Mouse (Mus musculus) c-Kit-positive CD71-positive TER-119-negative erythroid progenitor cells, embryonic 14.5 days (primary cell): ENCODE data around the gene Sh3pxd2b.
A peak's percentile ranks its signal among the peaks of the same experiment; 100 is the strongest.

Experiments used
- DNase-seq: peaks from one replicate; pipeline ENCODE4 v3.0.0-alpha.2; 2013; ENCODE audit warnings: low read depth

Gene Sh3pxd2b

GRCm38 (mm10) chr11:32427537-32427936, 79.9 kb downstream of the Sh3pxd2b start:
- DNase-seq = no peak

DNA sequence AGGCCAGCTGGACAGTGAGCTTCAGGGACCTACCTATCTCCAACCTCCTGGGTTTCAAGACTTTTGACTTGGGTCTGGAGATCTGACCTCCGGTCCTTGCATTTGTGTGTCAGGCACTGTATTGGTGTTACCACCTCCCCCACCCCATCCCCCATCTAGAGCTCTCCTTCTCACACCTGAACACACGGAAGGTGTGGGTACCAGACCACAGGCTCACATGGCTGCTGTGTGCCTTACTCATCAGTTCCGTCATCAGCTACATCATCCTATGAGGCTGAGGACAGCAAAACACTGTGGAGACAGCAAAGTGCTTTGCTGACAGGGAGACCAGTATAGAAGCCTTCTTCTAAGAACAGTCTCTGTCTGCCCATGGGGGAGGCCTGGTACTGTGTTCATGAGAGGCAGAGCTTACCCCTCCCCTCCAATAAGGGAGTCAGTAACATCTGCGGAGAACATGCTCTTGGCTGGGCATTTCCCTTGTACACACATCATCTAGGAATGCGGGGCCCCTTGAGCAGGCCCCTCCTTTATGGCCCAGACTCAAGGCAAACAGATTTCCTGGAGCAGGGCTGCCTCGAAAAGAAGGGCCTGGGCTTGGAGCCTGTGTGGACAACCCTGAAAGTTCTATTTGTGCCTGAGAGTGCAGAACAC, 87.9 kb downstream of the Sh3pxd2b start:
- no peak for DNase-seq

DNA sequence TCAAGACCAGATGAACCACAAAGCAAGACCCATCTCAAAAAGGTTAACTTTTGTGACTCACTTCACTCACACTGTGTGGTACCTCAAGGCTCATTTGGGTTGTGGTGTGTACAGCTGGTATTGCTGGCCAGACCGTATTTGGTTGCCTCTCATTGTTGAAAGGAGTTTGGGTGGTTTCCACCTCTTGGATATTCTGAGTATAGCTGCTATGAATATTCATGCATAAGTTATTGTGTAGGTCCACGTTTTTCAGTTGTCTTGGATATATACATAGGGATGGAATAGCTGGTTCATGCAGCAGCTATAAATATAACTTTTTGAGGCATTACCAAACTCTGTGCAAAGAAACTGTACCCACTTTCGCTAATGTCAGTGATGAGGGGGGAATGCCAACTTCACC, 95.0 kb downstream of the Sh3pxd2b start:
- DNase-seq = no peak

DNA sequence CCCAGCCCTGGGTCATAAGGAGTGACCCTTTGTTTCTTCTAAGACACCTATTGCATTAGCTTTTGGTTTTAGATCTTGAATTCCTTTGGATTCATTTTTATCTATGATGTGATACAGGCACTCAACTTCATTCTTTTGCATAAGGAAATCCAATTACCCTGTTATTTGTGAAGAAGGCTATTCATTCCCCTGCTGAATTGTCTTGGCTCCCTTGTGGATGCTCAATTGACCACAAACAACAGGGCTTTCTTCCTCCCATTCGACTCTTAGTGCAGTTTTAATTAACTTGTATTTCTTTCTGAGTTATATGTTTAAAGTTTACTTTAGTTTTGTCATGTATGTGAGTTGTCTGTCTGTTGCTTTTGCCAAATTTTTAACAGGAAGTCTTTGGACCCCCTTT, 96.6 kb downstream of the Sh3pxd2b start:
- DNase-seq = no peak

- DNase-seq = no peak
These were observed 97.5 kb downstream of the Sh3pxd2b start for GRCm38 (mm10) chr11:32445135-32445534.

DNA sequence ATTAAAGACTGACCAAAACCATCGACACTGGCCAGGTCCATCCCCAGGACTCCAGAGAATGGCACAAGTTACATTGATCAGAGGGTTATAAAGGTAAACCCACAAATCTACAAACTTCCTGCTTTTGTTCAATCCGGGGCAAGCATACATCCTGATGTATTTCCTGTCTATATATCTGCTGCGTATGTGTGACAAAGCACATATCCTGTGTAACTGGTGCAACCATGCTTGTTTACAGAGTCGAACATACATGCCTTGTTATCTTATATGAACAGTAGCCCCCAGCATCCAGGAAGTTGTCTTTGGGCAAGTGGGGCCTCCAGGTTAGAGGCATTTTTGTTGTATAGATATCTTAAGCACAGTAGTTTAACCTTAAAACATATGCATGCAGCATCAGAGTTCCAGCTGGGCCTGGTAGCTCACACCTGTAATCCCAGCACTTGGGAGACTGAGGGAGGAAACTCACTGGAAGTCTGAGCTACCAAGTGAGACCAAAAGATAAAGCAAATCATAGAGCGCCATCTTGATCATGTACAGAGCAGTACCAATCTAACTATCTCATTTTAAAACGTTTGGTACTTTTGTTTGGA, 98.1 kb downstream of the Sh3pxd2b start:
- DNase-seq = no peak

DNA sequence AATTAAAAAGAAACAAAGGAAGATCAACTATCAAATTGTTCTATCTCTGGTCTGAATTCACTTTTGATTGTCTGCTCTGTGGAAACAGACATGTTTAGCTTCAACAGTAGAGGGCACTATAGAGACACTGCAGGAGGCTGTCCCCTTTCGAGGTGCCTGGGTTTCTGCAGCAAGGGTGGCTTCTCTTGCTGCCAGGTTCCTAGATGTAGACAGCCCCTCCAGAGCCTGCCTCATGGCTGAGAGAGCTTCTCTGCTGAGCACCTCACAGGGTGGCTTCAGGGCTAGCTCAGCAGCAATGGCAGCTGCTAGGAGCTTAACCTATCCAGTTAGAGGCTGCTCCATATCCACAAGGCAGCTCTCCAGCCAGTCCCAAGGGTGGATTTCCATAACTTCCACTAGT, 102.6 kb downstream of the Sh3pxd2b start:
- peak; percentile 34 for DNase-seq

DNA sequence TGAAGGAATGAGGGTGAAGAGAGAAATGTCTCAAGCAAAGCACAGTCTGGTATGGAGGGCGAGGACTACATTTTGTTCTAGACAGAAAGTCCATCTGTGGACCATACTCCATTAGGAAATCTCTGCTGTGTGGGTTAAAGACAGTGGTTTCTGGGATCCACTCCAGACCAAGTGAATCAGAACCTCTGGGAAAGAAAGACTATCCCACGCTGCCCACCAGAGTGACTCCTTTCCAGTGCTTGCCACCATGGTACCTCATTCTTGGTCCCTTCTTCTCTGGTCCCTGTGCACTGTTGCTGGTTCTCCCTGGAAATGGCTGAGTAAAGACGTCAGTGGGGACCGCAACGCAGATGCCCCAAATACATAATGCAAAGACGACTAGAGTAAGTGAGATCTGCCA, 103.7 kb downstream of the Sh3pxd2b start:
- no peak for DNase-seq

- no peak for DNase-seq
These were observed 105.1 kb downstream of the Sh3pxd2b start for GRCm38 (mm10) chr11:32452745-32453144.

- DNase-seq = no peak
These were observed 105.8 kb downstream of the Sh3pxd2b start for GRCm38 (mm10) chr11:32453353-32453915.

DNA sequence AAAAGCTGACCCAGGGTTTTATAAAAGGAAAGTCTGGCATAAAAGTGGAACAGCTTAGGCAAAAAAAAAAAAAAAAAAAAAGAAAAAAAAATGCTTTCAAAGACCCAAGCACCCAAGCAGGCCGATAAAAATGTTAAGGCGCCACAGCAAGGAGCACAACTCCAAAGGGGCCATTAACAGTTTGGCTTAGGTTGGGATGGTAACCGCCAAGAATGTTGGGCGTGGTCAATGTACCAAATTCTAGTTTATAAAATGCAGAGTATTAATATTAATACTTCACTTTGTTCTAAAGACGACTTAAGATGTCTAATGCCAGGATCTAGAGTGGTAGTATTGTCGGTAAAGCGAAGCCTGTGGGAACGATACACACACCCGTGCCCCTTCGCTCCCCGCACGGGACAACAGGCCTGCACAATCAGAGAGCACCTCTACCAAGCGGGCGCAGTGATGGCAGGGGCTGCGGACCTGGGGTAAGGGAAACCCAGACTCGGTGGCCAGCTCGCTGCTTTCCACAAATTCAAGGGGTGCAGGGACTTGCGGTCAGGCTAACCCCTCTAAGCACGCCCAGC, 106.7 kb downstream of the Sh3pxd2b start:
- DNase-seq = no peak

DNA sequence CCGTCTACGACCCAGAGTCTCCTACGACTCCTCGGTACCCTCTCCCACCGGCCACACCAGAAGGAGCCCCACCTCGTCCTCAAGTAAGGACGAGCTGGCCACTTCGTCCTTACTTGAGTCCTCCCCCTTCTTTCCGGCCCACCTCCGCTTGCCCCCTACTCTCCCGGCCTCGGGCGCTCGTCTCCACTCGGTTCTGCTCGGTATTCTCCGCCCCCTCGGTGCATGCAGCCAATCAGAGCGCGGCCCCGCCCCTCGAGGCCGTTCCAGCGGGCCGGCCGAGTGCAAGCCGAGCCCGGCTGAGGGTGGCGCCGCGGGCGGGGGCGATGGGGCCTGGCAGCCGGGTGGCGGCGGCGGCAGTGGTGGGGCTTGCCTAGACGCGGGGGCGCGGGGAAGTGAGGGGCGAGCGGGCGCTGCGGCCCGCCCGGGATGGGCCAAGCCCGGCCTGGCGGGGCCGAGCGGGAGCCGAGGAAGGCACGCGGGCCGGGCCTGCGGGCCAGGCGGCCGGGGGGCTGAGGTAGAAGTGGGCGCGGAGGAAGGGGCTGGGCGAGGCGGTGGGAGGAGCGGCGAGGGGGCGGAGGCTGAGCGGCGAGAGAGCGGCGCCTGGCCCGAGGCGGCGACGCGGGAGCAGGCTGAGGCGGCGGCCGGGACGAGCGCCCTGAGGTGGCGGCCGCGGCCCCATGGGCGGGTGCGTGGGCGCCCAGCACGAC, 107.3 kb downstream of the Sh3pxd2b start, which contains the start of gene Ubtd2:
Gene Ubtd2 (plus strand): TSS at position 571 of the 707 bp plus-strand sequence.
- DNase-seq = peak; percentile 90

- peak; percentile 14 for DNase-seq
These were observed 108.0 kb downstream of the Sh3pxd2b start for GRCm38 (mm10) chr11:32455507-32456141.

DNA sequence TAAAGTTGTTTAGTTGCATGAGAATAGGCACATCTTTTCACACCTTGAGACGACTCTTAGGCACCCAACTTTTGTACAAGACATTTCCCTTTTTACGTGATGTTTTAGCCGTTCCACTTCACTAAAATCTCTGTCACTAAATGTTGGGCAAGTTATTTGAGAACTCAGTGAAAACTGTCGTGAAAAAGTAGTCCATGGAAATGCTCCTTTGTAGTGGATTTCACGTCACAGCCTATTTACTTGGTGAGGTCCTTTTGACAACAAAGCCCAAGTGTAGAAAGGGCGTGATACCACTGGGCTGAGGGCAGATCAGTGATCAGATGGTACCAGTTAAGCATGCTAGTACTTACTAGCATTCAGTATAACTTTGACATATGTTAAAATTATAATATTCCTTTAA, 108.7 kb downstream of the Sh3pxd2b start:
- no peak for DNase-seq

GRCm38 (mm10) chr11:32464282-32464681, 116.7 kb downstream of the Sh3pxd2b start:
- no peak for DNase-seq

- DNase-seq = no peak
These were observed 124.3 kb downstream of the Sh3pxd2b start for GRCm38 (mm10) chr11:32471925-32472324.

GRCm38 (mm10) chr11:32474725-32475124, 127.1 kb downstream of the Sh3pxd2b start:
- DNase-seq = no peak

DNA sequence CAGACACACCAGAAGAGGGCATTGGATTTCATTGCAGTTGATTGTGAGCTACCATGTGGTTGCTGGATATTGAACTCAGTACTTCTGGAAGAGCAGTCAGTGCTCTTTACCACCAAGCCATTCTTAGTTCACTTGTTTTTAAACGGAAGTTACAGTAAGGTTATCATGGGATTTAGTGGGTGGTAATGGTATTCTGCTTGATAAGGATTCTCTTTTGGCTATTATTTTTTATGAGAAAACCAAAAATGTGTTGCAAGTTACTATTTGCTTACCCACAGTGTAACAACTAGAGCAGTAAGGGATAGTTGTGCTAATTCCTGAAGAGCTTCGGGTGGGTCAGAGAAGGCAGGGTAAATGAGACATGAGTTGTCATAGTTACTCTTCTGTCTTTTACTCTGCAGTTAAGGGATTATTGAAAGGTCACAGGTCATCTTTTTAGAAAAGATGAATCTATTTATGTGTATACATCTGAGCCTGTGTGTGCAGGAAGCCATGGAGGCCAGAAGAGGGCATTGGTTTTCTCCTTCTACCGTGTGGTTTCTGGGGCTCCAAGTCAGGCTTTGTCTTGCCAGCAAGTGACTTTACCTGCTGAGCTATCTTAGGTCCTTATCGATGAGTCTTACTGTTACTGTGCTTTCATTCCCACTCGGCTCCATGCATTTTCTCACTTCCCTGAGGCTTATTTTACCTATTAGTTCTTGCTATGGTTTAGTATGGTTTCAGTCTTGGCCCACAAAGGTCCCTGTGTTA, 128.0 kb downstream of the Sh3pxd2b start:
- no peak for DNase-seq
